In genomic region chr3:30696346-30696745, GRCm38 (mm10) we compare ENCODE assay signal across 9 mouse cellular contexts. TPM values are rescaled to one million over a fixed set of nuclear protein-coding genes. Genes with fewer than 3 reads are reported as not detected.
A peak's percentile ranks its signal among the peaks of the same experiment; 100 is the strongest.
DNase-seq lines count a peak whose midpoint lies in the region; ATAC-seq and TF ChIP-seq lines count a peak whose summit lies in the region.
"Had no signal": no experiment of that assay in that cellular context is flagged by ENCODE, and none has a peak within 500 bp of the region (broad histone marks: within the 10 kb centered on the region; RNA-seq: fewer than 3 reads in every experiment).

No protein-coding gene starts in this region.

- H3K4me3 ChIP-seq in G1E (ENCODE audit: low read depth, low read length) = no peak overlapping the region
- no peak overlapping the region for H3K4me3 ChIP-seq in limb, embryonic 10.5 days

- 21% methylated on average over 2 of the region's 2 CpGs for WGBS in limb, embryonic 10.5 days

- no peaks in the 10 kb centered on the region for H3K36me3 ChIP-seq in G1E (replicated peaks)
- H3K36me3 ChIP-seq in limb, embryonic 10.5 days = no peaks in the 10 kb centered on the region

- no peak overlapping the region for H3K27ac ChIP-seq in limb, embryonic 10.5 days

- H3K9me3 ChIP-seq in G1E (replicated peaks) = no peaks in the 10 kb centered on the region
- H3K9me3 ChIP-seq in limb, embryonic 10.5 days (replicated peaks) = no peaks in the 10 kb centered on the region

- peak; percentile 80 for TF ChIP-seq CTCF in G1E (IDR thresholded peaks at IDR 0.05; ENCODE audit: low read depth, low read length)

- H3K4me1 ChIP-seq in G1E (ENCODE audit: insufficient read depth, low read depth, low read length) = peaks cover 8% of the 10 kb centered on the region
- no peaks in the 10 kb centered on the region for H3K4me1 ChIP-seq in limb, embryonic 10.5 days

- peaks cover 23% of the 10 kb centered on the region for H3K27me3 ChIP-seq in G1E (ENCODE audit: insufficient read depth, low read length)
- H3K27me3 ChIP-seq in limb, embryonic 10.5 days (ENCODE audit: low read depth, poor library complexity, severe bottlenecking) = no peaks in the 10 kb centered on the region

- no peak for ATAC-seq in G1E (ENCODE audit: extremely low read depth, insufficient number of reproducible peaks, low FRiP score, poor library complexity, severe bottlenecking)

- peak; percentile 12 for DNase-seq in 416B (ENCODE audit: low read depth)
- DNase-seq in G1E (ENCODE audit: low spot score) = no peak
- DNase-seq in cerebellum, adult 8-10 months = peak; percentile 27
- DNase-seq in frontal cortex, postnatal 10 days (ENCODE audit: low spot score in 2 of 2) = peak; percentile 10 to 38
- DNase-seq in kidney, adult 9 months = peak; percentile 90
- DNase-seq in limb, embryonic 10.5 days (ENCODE audit: low spot score) = peak; percentile 77
- DNase-seq in retina, adult 2 months (ENCODE audit: low read depth, low spot score) = peak; percentile 45
- DNase-seq in spleen, adult 12 weeks (ENCODE audit: low spot score) = no peak

RNA-seq across cellular contexts. Expression of gene Lrrc31, which starts 3.3 kb away (rescaled TPM):
- total RNA-seq in G1E (2014; fragmentation: Nextera tagmentation) (1.2 TPM in 1 of 2 replicates, not detected in the other), G1E (2017) (1.6 and 1.7 TPM in 2 replicates)
- polyA plus RNA-seq in G1E (2012) = not detected in 2 replicates
- polyA plus RNA-seq in limb, embryonic 10.5 days (2016; fragmentation: Nextera tagmentation; extraction: Ambion mirVana) = not detected in 2 replicates

RNA-seq across cellular contexts. Expression of gene Lrrc34, which starts 48.7 kb away (rescaled TPM):
- total RNA-seq in G1E (2014; fragmentation: Nextera tagmentation) = not detected in 2 replicates
- total RNA-seq in G1E (2017) = not detected in 2 replicates
- not detected in 2 replicates for polyA plus RNA-seq in G1E (2012)
- polyA plus RNA-seq in limb, embryonic 10.5 days (2016; fragmentation: Nextera tagmentation; extraction: Ambion mirVana) = 1.9 and 2.8 TPM in 2 replicates

RNA-seq across cellular contexts. Expression of gene Samd7, which starts 49.7 kb away (rescaled TPM):
- total RNA-seq in G1E (2014; fragmentation: Nextera tagmentation) (not detected in 2 replicates), G1E (2017) (0.16 TPM in 1 of 2 replicates, not detected in the other)
- not detected in 2 replicates for polyA plus RNA-seq in G1E (2012)
- polyA plus RNA-seq in limb, embryonic 10.5 days (2016; fragmentation: Nextera tagmentation; extraction: Ambion mirVana) = not detected in 2 replicates
- polyA plus RNA-seq: gonadal fat pad, adult 2 months had no signal

RNA-seq across cellular contexts. Expression of gene Lrriq4, which starts 52.0 kb away (rescaled TPM):
- total RNA-seq in G1E (2014; fragmentation: Nextera tagmentation) (not detected in 2 replicates), G1E (2017) (0.11 TPM in 1 of 2 replicates, not detected in the other)
- polyA plus RNA-seq in G1E (2012) = not detected in 2 replicates
- polyA plus RNA-seq in limb, embryonic 10.5 days (2016; fragmentation: Nextera tagmentation; extraction: Ambion mirVana) = not detected in 2 replicates

Comparison
In these comparisons a context has a peak if more than half of its experiments do, and no peak if none do; other contexts are left out.
1. DNase-seq: peak in 416B (single experiment), cerebellum, adult 8-10 months (single experiment), frontal cortex, postnatal 10 days (2 of 2), kidney, adult 9 months (single experiment), limb, embryonic 10.5 days (single experiment) and retina, adult 2 months (single experiment); none in G1E (single experiment) and spleen, adult 12 weeks (single experiment).